Comparison of ENCODE assay signal across 23 mouse cellular contexts in genomic region chr10:95251674-95252073, GRCm38 (mm10).
DNase-seq lines count a peak whose midpoint lies in the region; TF ChIP-seq lines count a peak whose summit lies in the region.
"Had no signal": no experiment of that assay in that cellular context is flagged by ENCODE, and none has a peak within 500 bp of the region (broad histone marks: within the 10 kb centered on the region; RNA-seq: fewer than 3 reads in every experiment).

No protein-coding gene starts in this region.

- peak overlapping the region; percentile 69 for H3K4me3 ChIP-seq in E14TG2a.4 (replicated peaks; ENCODE audit: low read length)
- H3K4me3 ChIP-seq in ES-Bruce4 (ENCODE audit: low read depth, low read length): peak overlapping the region; percentile 66
- H3K4me3 ChIP-seq: embryonic facial prominence, embryonic 10.5 days; embryonic facial prominence, embryonic 13.5 days; erythroblast, embryonic 14.5 days; forebrain, embryonic 12.5 days; forebrain, embryonic 15.5 days; heart, embryonic 13.5 days; hindbrain, embryonic 12.5 days; hindbrain, embryonic 15.5 days had no signal

- H3K27me3 ChIP-seq in E14TG2a.4 (ENCODE audit: insufficient read depth, low read length) (no peaks in the 10 kb centered on the region), ES-Bruce4 (ENCODE audit: control insufficient read depth, insufficient read depth, low read length, poor library complexity, severe bottlenecking) (no peaks in the 10 kb centered on the region)
- H3K27me3 ChIP-seq: embryonic facial prominence, embryonic 13.5 days; forebrain, embryonic 15.5 days; heart, embryonic 13.5 days; hindbrain, embryonic 12.5 days; hindbrain, embryonic 15.5 days had no signal

- TF ChIP-seq EP300 in ES-Bruce4 (IDR thresholded peaks at IDR 0.05; ENCODE audit: insufficient read depth, low read depth, low read length): 0 out of 2 replicates have a peak, but pooled peaks have one; percentile 12

- H3K27ac ChIP-seq in ES-Bruce4 (ENCODE audit: insufficient read depth, low read length): no peak overlapping the region
- H3K27ac ChIP-seq: embryonic facial prominence, embryonic 10.5 days; embryonic facial prominence, embryonic 13.5 days; forebrain, embryonic 12.5 days; forebrain, embryonic 15.5 days; heart, embryonic 13.5 days; hindbrain, embryonic 12.5 days; hindbrain, embryonic 15.5 days had no signal

- H3K36me3 ChIP-seq in E14TG2a.4 (ENCODE audit: insufficient read depth, low read length): peaks cover 4% of the 10 kb centered on the region; the same call in 1 of the 2 replicates
- H3K36me3 ChIP-seq in ES-Bruce4 (ENCODE audit: control insufficient read depth, insufficient read depth, low read length, poor library complexity, severe bottlenecking): no peaks in the 10 kb centered on the region
- H3K36me3 ChIP-seq: embryonic facial prominence, embryonic 10.5 days; embryonic facial prominence, embryonic 13.5 days; forebrain, embryonic 12.5 days; forebrain, embryonic 15.5 days; heart, embryonic 13.5 days; hindbrain, embryonic 12.5 days; hindbrain, embryonic 15.5 days had no signal

- peaks cover 87% of the 10 kb centered on the region for H3K4me1 ChIP-seq in E14TG2a.4 (replicated peaks; ENCODE audit: low read depth, low read length)
- H3K4me1 ChIP-seq in ES-Bruce4 (ENCODE audit: control insufficient read depth, insufficient read depth, low read length): peaks cover 6% of the 10 kb centered on the region

- no peak for TF ChIP-seq CTCF in E14TG2a.4 (conservative IDR thresholded peaks at IDR 0.05; ENCODE audit: low read length)
- TF ChIP-seq CTCF in ES-Bruce4 (IDR thresholded peaks at IDR 0.05; ENCODE audit: low read depth, low read length): no peak

- DNase-seq in R1 (ENCODE audit: low read depth, low spot score): peak; percentile 61
- no peak for DNase-seq in thymus, postnatal 14 days
- no peak for DNase-seq in adrenal gland, postnatal 4 days (ENCODE audit: low spot score in 2 of 2)
- no peak for DNase-seq in thymus, postnatal 25 days
- DNase-seq: adrenal gland, adult 2 months; adrenal gland, postnatal 14 days; cerebellum, adult 11-12 months; cerebellum, adult 8-10 months; cerebellum, postnatal 10 days; cerebellum, postnatal 36 days; embryo, embryonic 11 days; gastrocnemius, postnatal 25 days; heart, adult 18-20 months had no signal

- TF ChIP-seq POLR2A in ES-Bruce4 (IDR thresholded peaks at IDR 0.05; ENCODE audit: insufficient read depth, low read length): peak; percentile 47

- H3K9ac ChIP-seq in ES-Bruce4 (ENCODE audit: low read depth, poor library complexity, severe bottlenecking): peak overlapping the region; percentile 61
- H3K9ac ChIP-seq: embryonic facial prominence, embryonic 13.5 days; forebrain, embryonic 12.5 days; forebrain, embryonic 15.5 days; heart, embryonic 13.5 days; hindbrain, embryonic 12.5 days; hindbrain, embryonic 15.5 days had no signal

- no peaks in the 10 kb centered on the region for H3K9me3 ChIP-seq in E14TG2a.4 (ENCODE audit: low read length)
- H3K9me3 ChIP-seq in ES-Bruce4 (replicated peaks; ENCODE audit: control insufficient read depth, insufficient read depth, low read length, poor library complexity, severe bottlenecking): no peaks in the 10 kb centered on the region
- H3K9me3 ChIP-seq: embryonic facial prominence, embryonic 10.5 days; embryonic facial prominence, embryonic 13.5 days; forebrain, embryonic 12.5 days; forebrain, embryonic 15.5 days; heart, embryonic 13.5 days; hindbrain, embryonic 12.5 days; hindbrain, embryonic 15.5 days had no signal
